Mouse (Mus musculus) urinary bladder, postnatal 14 days (tissue): ENCODE data around the gene Pdgfd.
"Not testable (repeated sequence)": the region's sequence is repeated elsewhere in the genome, so short reads cannot be mapped to it uniquely, and the experiment has no call there.

Experiments
- DNase-seq: peaks from one replicate; pipeline ENCODE4 v3.0.0; 2021; ENCODE audit warnings: low spot score

Pdgfd gene

DNA sequence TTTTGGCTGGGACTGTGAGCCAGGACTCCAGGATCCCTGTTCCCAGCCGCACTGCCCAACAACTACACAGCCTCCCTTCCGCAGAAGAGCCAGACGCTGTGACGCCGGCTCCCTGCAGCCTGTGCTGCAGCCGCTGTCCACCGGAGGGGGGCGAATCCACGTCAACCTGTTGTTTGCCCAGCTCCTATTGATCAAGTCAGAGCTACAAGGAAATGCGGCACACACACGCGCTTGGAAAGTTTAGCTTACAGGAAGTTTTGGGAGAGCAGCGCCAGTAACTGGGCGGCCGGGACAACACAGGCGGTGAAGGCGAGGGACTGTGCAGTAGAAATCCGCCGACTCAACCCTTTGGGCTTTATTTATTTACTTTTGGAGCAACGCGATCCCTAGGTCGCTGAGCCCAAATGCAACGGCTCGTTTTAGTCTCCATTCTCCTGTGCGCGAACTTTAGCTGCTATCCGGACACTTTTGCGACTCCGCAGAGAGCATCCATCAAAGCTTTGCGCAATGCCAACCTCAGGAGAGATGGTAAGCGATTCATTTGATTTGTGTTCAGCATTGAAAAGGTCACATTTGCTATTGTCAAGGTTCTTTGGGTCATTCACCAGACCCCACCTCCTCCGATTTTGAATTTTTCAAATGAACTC, at the start of gene Pdgfd:
Gene Pdgfd, plus strand, starts transcription at position 194 of the 647 bp plus-strand sequence.
- peak; percentile 74 for DNase-seq

DNA sequence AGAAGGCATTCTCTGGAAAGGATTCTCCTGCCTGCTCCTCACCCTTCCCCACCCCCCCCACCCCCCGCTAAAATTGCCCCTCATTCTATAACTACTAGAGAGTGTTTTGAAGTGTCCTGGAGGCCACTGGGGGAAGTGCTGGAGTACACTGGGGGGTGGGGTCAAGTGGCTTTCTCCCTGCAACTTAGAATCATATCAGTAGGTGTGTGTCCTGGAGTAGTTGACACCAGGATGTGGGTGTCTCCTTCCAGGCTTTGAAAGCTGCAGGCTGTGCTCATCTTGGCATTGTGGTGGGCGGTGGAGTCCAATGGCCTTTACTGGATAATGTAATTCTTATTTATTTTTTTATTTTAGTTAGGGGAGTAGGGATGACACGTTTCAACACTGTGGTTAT, 651 bp downstream of the Pdgfd start:
- DNase-seq = no peak

DNA sequence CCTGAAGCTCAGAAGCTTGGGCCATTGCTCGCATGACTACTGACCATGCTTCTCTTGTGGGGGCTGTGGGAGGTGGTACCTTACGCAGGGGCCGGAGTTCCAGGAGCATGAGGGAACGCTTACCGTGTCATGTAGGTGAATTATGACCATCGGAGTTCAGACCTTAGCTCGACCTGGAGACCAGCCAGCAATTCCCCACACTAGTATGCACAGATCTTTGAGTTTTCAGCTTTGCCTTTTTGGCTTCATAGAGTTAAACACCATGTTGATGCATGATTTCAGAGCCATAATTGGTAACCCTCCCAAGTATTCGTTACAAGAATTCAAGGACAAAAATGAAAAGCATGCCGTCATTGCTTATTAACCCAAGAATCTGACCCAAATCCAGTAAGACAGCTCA, 2.6 kb downstream of the Pdgfd start:
- DNase-seq = no peak

DNA sequence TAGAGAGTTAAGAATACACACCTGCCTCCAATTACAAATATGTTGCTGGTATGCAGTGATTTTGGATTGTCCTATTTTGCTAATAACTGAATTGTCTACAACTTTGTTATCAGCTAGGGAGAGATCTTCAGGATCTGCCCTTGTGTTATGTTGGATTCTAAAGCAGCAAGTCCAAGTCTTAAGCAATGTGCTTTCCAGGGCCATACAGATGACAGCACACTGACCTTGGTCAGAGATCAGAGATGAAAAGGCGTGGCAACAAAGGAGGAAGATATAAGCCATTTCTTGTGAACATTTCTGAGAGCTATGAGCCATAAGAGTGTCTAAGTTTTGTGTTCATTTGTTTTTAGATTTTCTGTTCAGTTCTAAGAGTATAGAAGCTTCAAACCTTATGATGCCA, 4.9 kb downstream of the Pdgfd start:
- DNase-seq = no peak

DNA sequence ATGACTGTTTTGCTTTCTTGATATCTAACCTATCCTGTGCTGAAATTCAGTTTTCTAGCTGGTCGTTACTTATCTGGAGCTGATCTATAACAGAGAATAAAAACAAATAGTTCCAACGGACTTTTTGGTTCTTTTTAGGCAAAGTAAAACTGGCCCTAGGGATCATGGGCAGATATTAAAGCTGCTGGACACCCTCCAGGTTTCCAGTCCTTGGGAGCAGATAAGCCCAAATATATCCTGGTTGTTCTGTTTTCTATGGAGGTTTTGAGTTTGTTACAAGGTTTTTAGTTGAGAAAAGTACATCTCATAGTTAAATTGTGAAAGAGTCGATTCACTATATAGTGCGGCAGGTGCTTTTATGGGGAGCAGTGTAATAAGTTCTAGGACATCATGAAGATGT, 7.3 kb downstream of the Pdgfd start:
- DNase-seq = no peak

DNA sequence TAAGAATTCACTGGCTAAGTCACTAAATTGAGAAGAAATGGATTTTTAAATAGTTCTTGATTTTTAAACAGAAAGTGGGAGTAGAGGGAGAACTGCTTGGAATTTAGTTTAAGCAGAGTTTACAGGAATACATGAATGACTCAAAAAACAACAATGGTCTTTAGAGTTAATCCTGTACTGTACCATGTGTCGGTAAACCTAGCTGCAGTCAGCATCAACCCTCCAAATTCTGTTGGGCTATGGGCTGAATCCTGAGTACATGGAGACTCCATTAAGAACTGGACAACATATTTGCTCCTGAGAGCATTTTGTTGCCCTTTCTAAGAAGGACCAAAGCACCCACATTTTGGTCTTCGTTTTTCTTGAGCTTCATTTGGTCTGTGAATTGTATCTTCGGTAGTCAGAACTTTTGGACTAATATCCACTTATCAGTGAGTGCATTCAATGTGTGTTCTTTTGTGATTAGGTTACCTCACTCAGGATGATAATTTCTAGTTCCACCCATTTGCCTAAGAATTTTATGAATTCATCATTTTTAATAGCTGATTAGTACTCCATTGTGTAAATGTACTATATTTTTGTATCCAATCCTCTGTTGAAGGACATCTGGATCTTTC, 14.0 kb downstream of the Pdgfd start:
- DNase-seq = no peak

DNA sequence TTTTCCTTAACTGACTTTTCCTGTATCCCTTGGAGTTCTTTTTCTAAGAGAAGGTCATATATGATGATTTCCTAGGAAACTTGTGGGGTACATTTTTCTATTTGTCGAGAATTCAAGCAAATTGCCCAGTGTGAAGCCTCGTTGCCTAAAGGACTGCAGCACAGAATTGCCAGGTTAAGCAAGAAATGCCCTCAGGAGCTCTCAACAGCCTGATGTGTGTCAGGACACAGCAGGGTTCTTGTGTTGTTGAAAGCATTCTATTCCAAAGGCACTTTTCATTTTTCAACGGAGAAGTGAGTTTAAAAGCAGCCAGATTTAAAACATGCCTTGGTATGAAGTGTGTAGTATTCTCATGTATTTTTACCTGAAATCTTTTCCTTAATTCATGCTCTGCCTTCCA, 19.6 kb downstream of the Pdgfd start:
- DNase-seq = no peak

DNA sequence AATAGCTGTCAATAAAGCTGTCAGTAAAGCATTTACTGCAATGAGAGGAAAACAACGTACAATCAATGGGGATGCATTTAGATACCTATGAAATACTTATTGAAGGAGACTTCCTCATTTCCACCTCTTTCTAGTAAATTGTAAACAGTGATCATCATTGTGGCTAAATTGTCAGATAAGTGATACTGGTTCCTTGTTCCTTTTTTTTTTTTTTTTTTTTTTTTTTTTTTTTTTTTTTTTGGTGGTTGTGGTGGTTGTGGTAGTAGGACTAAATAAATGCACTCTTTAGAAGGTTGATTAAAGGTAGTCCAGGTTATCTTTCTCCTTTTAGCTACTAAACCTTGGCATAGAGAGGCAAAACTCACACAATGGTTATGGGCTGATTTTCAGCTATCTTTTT, 25.0 kb downstream of the Pdgfd start:
- DNase-seq = no peak

DNA sequence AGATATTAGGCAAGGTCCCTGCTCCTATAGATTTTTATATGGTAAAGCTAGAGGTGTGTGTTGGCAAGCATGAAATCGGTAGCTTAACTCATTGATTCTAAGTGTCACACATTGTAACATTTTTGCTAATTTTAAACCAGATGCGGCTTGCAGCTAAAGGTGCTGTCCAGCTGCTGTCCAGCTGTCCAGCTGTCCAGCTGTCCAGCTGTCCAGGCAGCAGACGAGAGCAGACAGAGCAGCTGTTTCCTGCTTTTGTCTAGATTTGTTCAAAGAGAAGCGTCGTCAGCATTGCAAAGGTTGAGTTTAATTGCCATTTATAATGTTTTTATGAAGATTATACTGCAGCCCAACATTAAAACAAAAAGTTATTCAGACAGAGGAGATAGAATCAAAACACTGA, 44.5 kb downstream of the Pdgfd start:
- no peak for DNase-seq

DNA sequence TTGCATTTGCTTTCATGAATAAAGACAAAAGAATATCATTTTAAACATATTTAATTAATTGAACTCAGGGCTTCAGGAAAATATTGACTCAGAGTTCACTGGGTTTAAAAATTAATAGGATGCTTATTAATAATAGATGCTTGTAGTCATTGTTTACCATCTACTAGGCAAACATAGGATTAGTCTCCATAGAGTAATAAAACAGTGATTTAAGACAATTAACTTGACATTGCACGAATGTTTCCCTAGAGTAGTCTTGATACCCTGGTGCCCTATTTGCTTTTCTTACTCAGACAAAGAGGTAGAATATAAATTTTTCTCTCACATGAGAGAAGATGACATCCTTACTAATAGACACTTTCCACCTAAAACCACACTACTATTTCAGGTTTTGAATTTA, 49.1 kb downstream of the Pdgfd start:
- no peak for DNase-seq

DNA sequence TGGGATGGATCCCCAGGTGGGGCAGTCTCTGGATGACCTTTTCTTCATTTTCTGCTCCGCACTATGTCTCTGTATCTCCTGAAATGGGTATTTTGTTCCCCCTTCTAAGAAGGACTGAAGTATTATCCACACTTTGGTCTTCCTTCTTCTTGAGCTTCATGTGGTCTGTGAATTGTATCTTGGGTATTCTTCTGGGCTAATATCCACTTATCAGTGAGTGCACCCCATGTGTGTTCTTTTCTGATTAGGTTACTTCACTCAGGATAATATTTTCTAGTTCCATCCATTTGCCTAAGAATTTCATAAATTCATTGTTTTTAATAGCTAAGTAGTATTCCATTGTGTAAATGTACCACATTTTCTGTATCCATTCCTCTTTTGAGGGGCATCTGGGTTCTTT, 67.6 kb downstream of the Pdgfd start:
- not testable (repeated sequence) for DNase-seq

DNA sequence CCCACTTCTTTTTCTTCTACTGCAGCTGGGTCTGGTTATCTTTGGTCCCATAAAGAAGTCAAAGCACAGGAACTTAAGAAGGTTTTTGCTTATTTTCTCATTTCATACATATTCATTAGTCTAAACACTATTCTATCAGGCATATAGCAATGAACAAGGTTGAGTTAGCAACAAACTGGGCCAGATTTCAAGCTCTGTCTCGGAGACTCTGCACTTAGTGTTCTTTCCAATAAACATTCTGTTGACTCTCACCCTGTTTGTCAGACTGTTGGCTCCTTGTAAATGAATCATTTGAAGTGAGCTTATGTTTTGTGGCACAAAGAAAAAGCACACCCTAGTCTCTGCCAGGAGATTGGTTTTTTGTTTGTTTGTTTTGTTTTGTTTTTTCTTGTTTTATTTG, 81.9 kb downstream of the Pdgfd start:
- peak; percentile 15 for DNase-seq

DNA sequence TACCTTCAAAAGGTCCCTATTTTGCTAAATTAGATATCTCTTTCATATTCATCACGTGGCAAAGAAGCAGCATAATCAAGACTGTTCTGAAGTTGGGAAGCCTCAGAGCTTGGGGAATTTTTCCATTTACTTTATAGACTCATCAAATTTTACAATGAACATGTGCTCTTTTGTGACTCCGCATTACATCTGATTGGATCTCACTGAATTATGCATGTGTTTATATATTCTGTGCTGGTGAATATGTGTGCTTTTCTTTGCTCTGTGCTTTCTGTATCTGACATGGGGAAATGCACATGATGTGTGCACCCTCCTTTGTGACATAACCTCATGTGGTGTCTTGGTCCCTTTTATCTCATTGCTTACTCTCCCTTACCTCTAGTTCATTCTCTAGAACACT, 83.6 kb downstream of the Pdgfd start:
- DNase-seq = no peak

DNA sequence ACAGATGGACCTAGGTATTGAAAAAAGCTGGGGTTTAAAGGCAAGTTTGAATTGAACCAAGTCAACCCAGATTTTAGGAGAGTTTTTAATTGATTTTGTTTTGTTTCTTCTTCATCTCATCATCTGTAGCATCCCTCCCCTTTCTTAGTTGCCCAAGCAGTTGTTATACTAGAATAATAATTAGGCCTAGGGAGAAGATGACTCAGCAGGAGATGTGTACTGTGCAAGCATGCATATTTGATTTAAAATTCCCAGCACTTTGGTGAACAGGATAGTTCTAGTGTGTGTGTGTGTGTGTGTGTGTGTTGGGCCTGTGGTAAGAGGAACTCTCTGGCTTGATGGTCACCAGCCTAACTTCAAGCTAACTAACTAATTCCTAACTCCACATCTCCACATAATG, 88.7 kb downstream of the Pdgfd start:
- no peak for DNase-seq

DNA sequence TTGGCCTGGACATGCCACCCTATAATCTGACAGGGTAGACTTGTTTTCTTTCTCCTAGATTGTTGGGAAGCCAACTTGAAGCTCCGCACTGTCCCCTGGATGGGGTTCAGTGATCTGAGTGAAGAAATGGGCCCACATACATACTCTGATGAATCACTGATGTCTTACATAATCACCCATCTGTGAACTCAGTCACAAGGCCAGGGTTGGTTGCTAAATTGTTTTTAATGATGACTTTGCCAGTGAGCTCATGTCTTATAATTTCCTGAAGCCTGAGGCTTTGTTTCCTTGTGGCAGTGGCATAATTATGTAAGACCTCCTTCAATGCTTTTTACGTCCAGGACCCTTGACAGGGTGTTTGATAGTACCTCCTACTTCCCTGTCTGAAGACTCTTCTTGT, 96.4 kb downstream of the Pdgfd start:
- DNase-seq = no peak

DNA sequence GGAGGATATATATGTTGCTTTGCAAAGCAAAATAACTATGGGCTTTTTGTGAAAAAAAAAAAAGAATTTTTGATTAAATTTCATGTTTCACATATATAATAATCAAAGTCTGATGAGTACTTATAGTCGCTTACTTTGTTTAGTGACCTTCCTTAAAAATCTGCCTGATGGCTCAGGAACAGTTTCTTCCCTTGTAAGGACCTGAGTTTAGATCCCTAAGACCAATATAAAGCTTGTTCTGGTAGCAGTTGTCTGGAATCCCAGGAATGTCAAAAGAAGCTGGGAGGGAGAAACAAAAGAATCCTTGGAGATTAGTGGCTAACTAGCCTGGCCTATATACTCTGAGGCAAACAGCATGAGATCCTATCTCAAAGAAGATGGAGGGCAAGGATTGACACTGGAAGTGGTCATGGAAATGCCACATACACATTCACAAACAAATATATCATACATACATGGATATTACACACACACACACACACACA, 101.5 kb downstream of the Pdgfd start, which contains the start of gene Ddi1:
Gene Ddi1, minus strand, starts transcription at position 51 of the 485 bp plus-strand sequence.
- no peak for DNase-seq

DNA sequence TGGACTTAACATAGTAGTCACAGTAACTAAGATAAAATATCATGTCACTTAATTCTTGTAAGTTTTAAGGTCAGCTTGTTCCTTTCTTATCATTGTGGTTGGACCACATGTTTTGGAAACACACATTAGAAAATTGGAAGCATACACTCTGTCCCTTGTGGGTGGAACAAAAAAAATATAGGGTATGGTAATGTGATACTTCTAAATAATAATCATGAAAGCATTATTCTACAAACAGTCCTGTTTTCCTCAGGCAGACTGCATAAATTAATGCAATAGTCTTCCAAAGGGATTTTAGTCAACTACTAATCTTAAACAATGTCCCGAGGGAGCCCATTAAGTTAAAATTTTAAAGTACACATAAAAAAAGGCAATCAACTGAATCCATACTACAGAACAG, 108.0 kb downstream of the Pdgfd start:
- no peak for DNase-seq

DNA sequence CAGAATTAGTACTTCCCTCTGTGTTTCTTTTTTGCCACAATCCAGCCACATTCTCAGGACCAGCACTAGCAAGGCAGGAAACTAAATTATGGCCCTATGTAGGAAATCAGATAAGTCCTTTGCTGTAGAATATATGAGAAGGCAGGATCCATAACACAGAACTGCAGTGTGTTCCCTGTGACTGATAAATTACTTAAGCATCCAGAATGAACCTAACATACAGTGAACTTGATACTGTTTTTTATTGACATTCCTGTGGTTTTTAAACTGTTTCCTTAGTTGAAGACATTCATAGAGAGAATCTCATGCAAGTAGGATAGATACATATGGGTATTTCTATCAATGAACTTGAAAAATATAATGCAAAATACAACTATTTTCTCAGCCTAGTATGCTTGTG, 109.1 kb downstream of the Pdgfd start:
- DNase-seq = no peak

DNA sequence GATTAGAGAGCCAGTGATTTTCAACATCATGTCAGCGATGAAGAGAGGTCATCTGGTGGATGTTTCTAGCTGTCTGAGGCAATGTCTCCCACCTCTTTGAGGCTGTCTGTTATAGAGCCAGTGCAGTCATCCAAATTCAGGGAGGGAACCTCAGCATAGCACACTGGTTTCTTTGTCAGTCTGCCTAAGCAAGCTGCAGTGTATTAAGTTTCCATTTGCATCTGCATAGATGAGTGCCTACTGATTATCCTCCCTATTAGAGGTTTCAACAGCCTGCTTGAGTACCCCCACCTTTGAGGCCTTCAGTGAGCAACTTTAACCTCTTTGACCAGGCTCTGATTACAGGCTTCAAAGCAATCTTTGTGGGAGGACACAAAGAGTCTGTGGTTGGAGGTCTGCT, 118.4 kb downstream of the Pdgfd start:
- no peak for DNase-seq

DNA sequence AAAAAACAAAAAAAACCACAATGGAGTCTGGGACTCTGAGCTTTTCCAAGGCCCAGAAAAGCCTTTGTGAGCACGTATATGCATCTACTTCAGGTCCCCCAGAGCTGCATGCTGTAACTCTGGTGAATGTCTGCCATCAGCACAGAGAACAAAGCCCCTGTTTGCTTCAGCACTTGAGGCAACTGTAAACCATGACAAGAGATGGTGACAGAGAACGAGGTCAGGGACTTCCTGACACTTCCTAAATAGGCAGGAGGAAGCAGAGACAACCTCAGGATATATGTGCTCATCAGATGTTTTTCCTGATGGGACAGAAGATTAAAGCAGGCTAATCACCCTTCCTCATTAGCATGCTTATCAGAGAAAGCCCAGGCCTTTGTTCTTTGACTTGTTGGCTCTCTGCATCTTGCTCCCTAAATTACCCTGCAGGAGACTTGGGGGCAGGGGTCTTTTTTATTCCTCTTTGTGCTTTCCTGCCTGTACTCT, 120.9 kb downstream of the Pdgfd start:
- no peak for DNase-seq

DNA sequence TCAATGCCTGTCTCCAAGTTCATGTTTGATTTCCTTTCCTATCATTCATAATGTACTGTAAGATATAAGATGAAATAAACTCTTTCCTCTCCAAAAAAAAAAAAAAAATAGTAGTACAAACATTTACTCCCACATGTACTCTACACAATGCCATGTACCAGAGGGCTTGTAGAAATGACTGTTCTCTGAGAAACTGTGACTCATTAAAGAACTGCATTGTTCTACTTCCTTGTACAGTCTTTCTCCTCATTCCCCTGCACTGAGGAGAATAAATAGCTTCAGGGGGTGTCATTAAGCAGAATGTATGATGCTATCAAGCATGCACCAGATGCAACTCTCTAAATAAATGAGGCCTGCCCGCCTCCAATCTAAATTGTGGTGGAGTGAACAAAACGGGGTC, 130.2 kb downstream of the Pdgfd start:
- DNase-seq = no peak

DNA sequence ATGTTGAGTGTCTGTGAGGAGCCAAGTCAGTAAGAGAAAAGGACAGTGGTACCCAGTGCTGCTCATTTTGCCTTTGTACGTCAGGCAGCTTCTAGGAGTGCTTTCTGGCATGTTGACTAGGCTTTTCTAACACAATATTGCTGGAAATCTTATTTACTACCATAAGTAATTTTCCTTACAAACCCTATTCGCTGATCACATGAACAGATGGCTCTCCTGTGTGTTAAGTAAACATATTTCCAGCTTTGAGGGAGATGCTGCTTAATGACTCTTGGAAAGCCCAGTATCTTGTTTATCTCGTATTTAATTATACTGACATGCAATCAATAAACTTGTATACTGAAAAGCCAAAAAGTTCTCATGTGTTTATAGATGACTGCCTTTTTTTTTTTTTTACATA, 133.7 kb downstream of the Pdgfd start:
- DNase-seq = no peak

DNA sequence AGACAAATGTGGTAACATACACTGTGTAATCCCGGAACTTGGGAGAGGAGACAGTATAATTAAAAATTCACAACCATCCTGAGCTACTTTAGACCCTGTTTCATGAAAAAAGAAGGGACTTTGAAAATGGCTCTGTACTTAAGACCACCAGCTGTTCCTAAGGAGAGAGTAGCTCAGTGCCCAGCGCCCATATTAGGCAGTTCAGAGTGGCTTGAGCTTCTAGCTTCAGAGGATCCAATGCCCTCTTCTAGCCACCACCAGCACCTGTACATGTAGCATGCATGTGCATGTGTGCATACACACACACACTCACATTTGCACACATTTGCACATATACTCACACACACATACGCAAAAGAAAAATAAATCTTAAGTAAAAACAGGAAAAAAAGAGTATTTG, 136.2 kb downstream of the Pdgfd start:
- no peak for DNase-seq

DNA sequence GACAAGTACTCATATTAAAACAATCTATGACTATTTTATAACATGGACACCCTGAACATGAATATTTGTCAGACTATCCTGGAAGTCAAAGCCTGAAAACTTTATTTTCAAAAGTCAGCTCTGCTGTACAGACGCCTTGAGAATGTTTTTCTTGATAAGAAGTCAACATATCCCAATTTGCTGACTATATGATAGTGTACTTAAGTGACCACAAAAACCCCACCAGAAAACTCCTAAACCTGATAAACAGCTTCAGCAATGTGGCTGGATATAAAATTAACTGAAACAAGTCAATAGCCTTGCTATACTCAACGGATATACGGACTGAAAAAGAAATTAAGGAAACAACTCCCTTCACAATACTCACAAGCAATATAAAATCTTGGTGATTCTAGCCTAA, 137.5 kb downstream of the Pdgfd start:
- no peak for DNase-seq
